Mouse (Mus musculus) hindbrain, embryonic 11.5 days (tissue): Measurements from ENCODE around the gene Yod1. TPM values are rescaled to one million over a fixed set of nuclear protein-coding genes. Genes with fewer than 3 reads are reported as not detected.

Source experiments
- ATAC-seq: fragments of 200-750 bp; cut with Nextera tagmentation; 2 replicates; pipeline ENCODE4 v1.8.0; 2017; ENCODE audit warnings: mild to moderate bottlenecking, moderate TSS enrichment, moderate library complexity; ENCODE audit not compliant: low FRiP score
- DNase-seq: peaks from one replicate; pipeline ENCODE4 v3.0.0-alpha.2; 2015; ENCODE audit warnings: low spot score
- H3K27ac ChIP-seq: fragments of 300-500 bp; sonication (generic); 2 replicates; pipeline ENCODE4 v1.5.1; 2014; ENCODE audit warnings: mild to moderate bottlenecking, low read depth, low read length
- H3K27me3 ChIP-seq: fragments of 300-500 bp; sonication (generic); 2 replicates; pipeline ENCODE4 v1.6.1; 2014; ENCODE audit warnings: mild to moderate bottlenecking, low read length, moderate library complexity, mixed read lengths; ENCODE audit not compliant: control insufficient read depth, insufficient read depth
- H3K36me3 ChIP-seq: fragments of 300-500 bp; sonication (generic); 2 replicates; pipeline ENCODE4 v1.6.1; 2014; ENCODE audit warnings: mild to moderate bottlenecking, low read length, moderate library complexity, mixed read lengths; ENCODE audit not compliant: control insufficient read depth, insufficient read depth
- H3K4me1 ChIP-seq: fragments of 300-500 bp; sonication (generic); replicated peaks from 2 replicates; pipeline ENCODE4 v1.6.1; 2014; ENCODE audit warnings: low read length, mixed read lengths; ENCODE audit not compliant: control insufficient read depth, insufficient read depth
- H3K4me2 ChIP-seq: fragments of 300-500 bp; sonication (generic); replicated peaks from 2 replicates; pipeline ENCODE4 v1.6.1; 2014; ENCODE audit warnings: mild to moderate bottlenecking, low read depth, low read length
- H3K4me3 ChIP-seq: fragments of 300-500 bp; sonication (generic); 2 replicates; pipeline ENCODE4 v1.5.1; 2014; ENCODE audit warnings: low read depth, low read length
- H3K9ac ChIP-seq: fragments of 300-500 bp; sonication (generic); 2 replicates; pipeline ENCODE4 v1.6.1; 2014; ENCODE audit warnings: low read depth, low read length
- H3K9me3 ChIP-seq: fragments of 300-500 bp; sonication (generic); 2 replicates; pipeline ENCODE4 v1.6.1; 2016; ENCODE audit warnings: low read length; ENCODE audit not compliant: control insufficient read depth
- WGBS: fragments of 180-500 bp; shearing (Covaris S2); extraction: QIAGEN DNeasy Blood & Tissue Kit; methylation state at CpG from one replicate; pipeline ENCODE4 v1.1.7; 2014; 5-methylcytosine and 5-hydroxymethylcytosine counted together
- polyA plus RNA-seq: library from polyadenylated mRNA; unstranded; fragments of >200 nt; fragmentation: Nextera tagmentation; extraction: Ambion mirVana; gene quantifications from 2 replicates; pipeline ENCODE4 v1.2.1, GENCODE M21; 2014

Gene Yod1
- polyA plus RNA-seq, 1 experiment from 2014 or later, result 17.7 TPM

GRCm38 (mm10) chr1:130744961-130745360 is 27.8 kb downstream of the Yod1 start:
- H3K27me3 ChIP-seq, result no peaks in the 10 kb centered on the region
- H3K27ac ChIP-seq, result no peak overlapping the region
- H3K4me1 ChIP-seq, result no peaks in the 10 kb centered on the region
- 94% methylated on average over 5 of the region's 5 CpGs for WGBS
- no peak overlapping the region for H3K4me3 ChIP-seq
- H3K9ac ChIP-seq, result no peak overlapping the region
- H3K9me3 ChIP-seq, result no peaks in the 10 kb centered on the region
- no peak overlapping the region for H3K4me2 ChIP-seq
- no peak for ATAC-seq
- H3K36me3 ChIP-seq, result no peaks in the 10 kb centered on the region
- DNase-seq, result no peak

- no peak overlapping the region for H3K9ac ChIP-seq
- 93% methylated on average over 3 of the region's 3 CpGs for WGBS
- DNase-seq, result no peak
- H3K9me3 ChIP-seq, result no peaks in the 10 kb centered on the region
- no peak overlapping the region for H3K27ac ChIP-seq
- no peaks in the 10 kb centered on the region for H3K27me3 ChIP-seq
- no peaks in the 10 kb centered on the region for H3K36me3 ChIP-seq
- no peak overlapping the region for H3K4me2 ChIP-seq
- no peak overlapping the region for H3K4me3 ChIP-seq
- no peak for ATAC-seq
- H3K4me1 ChIP-seq, result no peaks in the 10 kb centered on the region
Measured at GRCm38 (mm10) chr1:130745591-130745990, 28.5 kb downstream of the Yod1 start.

GRCm38 (mm10) chr1:130746819-130747218 is 29.7 kb downstream of the Yod1 start:
- no peak overlapping the region for H3K9ac ChIP-seq
- DNase-seq (no peak), ATAC-seq (no peak)
- H3K9me3 ChIP-seq, result no peaks in the 10 kb centered on the region
- no peaks in the 10 kb centered on the region for H3K27me3 ChIP-seq
- H3K4me3 ChIP-seq, result no peak overlapping the region
- H3K27ac ChIP-seq, result no peak overlapping the region
- no peak overlapping the region for H3K4me2 ChIP-seq
- H3K4me1 ChIP-seq, result no peaks in the 10 kb centered on the region
- WGBS, result 77% methylated on average over 3 of the region's 3 CpGs
- H3K36me3 ChIP-seq, result no peaks in the 10 kb centered on the region

GRCm38 (mm10) chr1:130759689-130760088 is 42.6 kb downstream of the Yod1 start:
- WGBS, result 86% methylated on average over 9 of the region's 9 CpGs
- Histone ChIP-seq H3K4me2 (no peak overlapping the region), H3K36me3 (no peaks in the 10 kb centered on the region), H3K27me3 (no peaks in the 10 kb centered on the region), H3K9ac (no peak overlapping the region), H3K4me3 (no peak overlapping the region), H3K4me1 (no peaks in the 10 kb centered on the region), H3K27ac (no peak overlapping the region), H3K9me3 (no peaks in the 10 kb centered on the region)
- ATAC-seq, result no peak
- DNase-seq, result no peak

- Histone ChIP-seq H3K27ac (no peak overlapping the region), H3K9me3 (no peaks in the 10 kb centered on the region), H3K4me1 (no peaks in the 10 kb centered on the region), H3K36me3 (no peaks in the 10 kb centered on the region), H3K27me3 (no peaks in the 10 kb centered on the region), H3K4me2 (no peak overlapping the region), H3K9ac (no peak overlapping the region), H3K4me3 (no peak overlapping the region)
- WGBS, result 90% methylated on average over 1 of the region's 1 CpGs
- DNase-seq, result no peak
- no peak for ATAC-seq
Measured at GRCm38 (mm10) chr1:130761597-130761996, 44.5 kb downstream of the Yod1 start.

GRCm38 (mm10) chr1:130762045-130762760 is 45.1 kb downstream of the Yod1 start:
- 90% methylated on average over 3 of the region's 3 CpGs for WGBS
- Histone ChIP-seq H3K4me3 (no peak overlapping the region), H3K4me1 (no peaks in the 10 kb centered on the region), H3K9ac (no peak overlapping the region), H3K27me3 (no peaks in the 10 kb centered on the region), H3K27ac (no peak overlapping the region), H3K4me2 (no peak overlapping the region), H3K36me3 (no peaks in the 10 kb centered on the region), H3K9me3 (no peaks in the 10 kb centered on the region)
- DNase-seq, result no peak
- no peak for ATAC-seq

GRCm38 (mm10) chr1:130764027-130764461 is 46.9 kb downstream of the Yod1 start:
- no peak overlapping the region for H3K4me3 ChIP-seq
- no peak overlapping the region for H3K4me2 ChIP-seq
- H3K4me1 ChIP-seq, result no peaks in the 10 kb centered on the region
- no peaks in the 10 kb centered on the region for H3K9me3 ChIP-seq
- no peak for DNase-seq
- no peak overlapping the region for H3K27ac ChIP-seq
- no peaks in the 10 kb centered on the region for H3K27me3 ChIP-seq
- H3K36me3 ChIP-seq, result no peaks in the 10 kb centered on the region
- H3K9ac ChIP-seq, result no peak overlapping the region
- 88% methylated on average over 12 of the region's 12 CpGs for WGBS
- no peak for ATAC-seq

- H3K27ac ChIP-seq, result no peak overlapping the region
- H3K4me3 ChIP-seq, result no peak overlapping the region
- ATAC-seq, result no peak
- H3K4me2 ChIP-seq, result no peak overlapping the region
- whole genome bisulfite sequencing, result 86% methylated on average over 5 of the region's 5 CpGs
- H3K27me3 ChIP-seq, result no peaks in the 10 kb centered on the region
- no peak overlapping the region for H3K9ac ChIP-seq
- no peak for DNase-seq
- H3K4me1 ChIP-seq, result no peaks in the 10 kb centered on the region
- no peaks in the 10 kb centered on the region for H3K36me3 ChIP-seq
- H3K9me3 ChIP-seq, result no peaks in the 10 kb centered on the region
Measured at GRCm38 (mm10) chr1:130767066-130767465, 49.9 kb downstream of the Yod1 start.

- 88% methylated on average over 2 of the region's 2 CpGs for WGBS
- no peak overlapping the region for H3K27ac ChIP-seq
- no peaks in the 10 kb centered on the region for H3K27me3 ChIP-seq
Measured at GRCm38 (mm10) chr1:130769925-130770324, 52.8 kb downstream of the Yod1 start.

More at GRCm38 (mm10) chr1:130769925-130770324, 52.8 kb downstream of the Yod1 start:
- Histone ChIP-seq H3K36me3 (no peaks in the 10 kb centered on the region), H3K9ac (no peak overlapping the region), H3K4me3 (no peak overlapping the region), H3K9me3 (no peaks in the 10 kb centered on the region), H3K4me2 (no peak overlapping the region), H3K4me1 (no peaks in the 10 kb centered on the region)
- no peak for DNase-seq
- ATAC-seq, result no peak
